Mouse (Mus musculus) midbrain, postnatal 0 days (tissue): ENCODE measurements around the gene Adcy6. TPM values are rescaled to one million over a fixed set of nuclear protein-coding genes. Genes with fewer than 3 reads are reported as not detected.

Experiments used
- ATAC-seq: fragments of 200-750 bp; cut with Nextera tagmentation; 2 replicates; pipeline ENCODE4 v1.8.0; 2017; ENCODE audit warnings: moderate number of reproducible peaks, mild to moderate bottlenecking, moderate TSS enrichment, moderate library complexity; ENCODE audit not compliant: low FRiP score
- DNase-seq: peaks from one replicate; pipeline ENCODE4 v3.0.0-alpha.2; 2015; ENCODE audit warnings: low spot score
- H3K27ac ChIP-seq: fragments of 300-500 bp; sonication (generic); 2 replicates; pipeline ENCODE4 v1.5.1; 2014; ENCODE audit warnings: low read depth, mild to moderate bottlenecking, low read length, mixed read lengths
- H3K27me3 ChIP-seq: fragments of 300-500 bp; sonication (generic); 2 replicates; pipeline ENCODE4 v1.6.1; 2014; ENCODE audit warnings: low read length, control low read depth, mixed read lengths; ENCODE audit not compliant: insufficient read depth
- H3K36me3 ChIP-seq: fragments of 300-500 bp; sonication (generic); 2 replicates; pipeline ENCODE4 v1.6.1; 2014; ENCODE audit warnings: low read length, control low read depth, mixed read lengths; ENCODE audit not compliant: insufficient read depth
- H3K4me1 ChIP-seq: fragments of 300-500 bp; sonication (generic); 2 replicates; pipeline ENCODE4 v1.6.1; 2014; ENCODE audit warnings: mild to moderate bottlenecking, control low read depth, antibody characterized with exemption, low read length, mixed read lengths; ENCODE audit not compliant: insufficient read depth
- H3K4me2 ChIP-seq: fragments of 300-500 bp; sonication (generic); 2 replicates; pipeline ENCODE4 v1.6.1; 2014; ENCODE audit warnings: low read depth, mild to moderate bottlenecking, low read length, mixed read lengths; ENCODE audit not compliant: poor library complexity, severe bottlenecking
- H3K4me3 ChIP-seq: fragments of 300-500 bp; sonication (generic); 2 replicates; pipeline ENCODE4 v1.5.1; 2014; ENCODE audit warnings: low read depth, mild to moderate bottlenecking, low read length, moderate library complexity
- H3K9ac ChIP-seq: fragments of 300-500 bp; sonication (generic); replicated peaks from 2 replicates; pipeline ENCODE4 v1.6.1; 2014; ENCODE audit warnings: mild to moderate bottlenecking, low read length, moderate library complexity, mixed read lengths; ENCODE audit not compliant: poor library complexity, severe bottlenecking
- H3K9me3 ChIP-seq: fragments of 300-500 bp; sonication (generic); 2 replicates; pipeline ENCODE4 v1.6.1; 2016; ENCODE audit warnings: low read length, control low read depth
- CTCF ChIP-seq: IDR thresholded peaks from 2 replicates; pipeline ENCODE4 v1.5.1; 2016; ENCODE audit warnings: antibody characterized with exemption, mild to moderate bottlenecking
- WGBS: fragments of 180-500 bp; shearing (Covaris S2); extraction: QIAGEN DNeasy Blood & Tissue Kit; methylation state at CpG from one replicate; pipeline ENCODE4 v1.1.7; 2014; 5-methylcytosine and 5-hydroxymethylcytosine counted together
- polyA plus RNA-seq: library from polyadenylated mRNA; unstranded; fragments of >200 nt; fragmentation: Nextera tagmentation; extraction: Ambion mirVana; gene quantifications from 2 replicates; pipeline ENCODE4 v1.2.1, GENCODE M21; 2015
- total RNA-seq: library from RNA; depleted of rRNA; stranded (reverse); fragments of >200 nt; gene quantifications from 2 replicates; pipeline ENCODE4 v1.2.3, GENCODE M21; 2014; rRNA removed

Gene Adcy6
- total RNA-seq = 38.0 and 40.3 TPM in 2 replicates
- polyA plus RNA-seq = 5.5 and 7.2 TPM in 2 replicates

- H3K36me3 ChIP-seq = no peaks in the 10 kb centered on the region
- H3K4me3 ChIP-seq = peak within 1 kb of the TSS; percentile 92
- peak within 1 kb of the TSS; percentile 86 for H3K9ac ChIP-seq
- no peaks in the 10 kb centered on the region for H3K9me3 ChIP-seq
- peak within 1 kb of the TSS; percentile 77 for H3K27ac ChIP-seq
- peaks cover 12% of the 10 kb centered on the region for H3K4me1 ChIP-seq
- ATAC-seq (peak; percentile 85), DNase-seq (peak; percentile 87)
- H3K4me2 ChIP-seq = peak within 1 kb of the TSS; percentile 93
- no peaks in the 10 kb centered on the region for H3K27me3 ChIP-seq
- WGBS = 1% methylated on average over 35 of the region's 75 CpGs
- TF ChIP-seq CTCF = no peak
Measured at GRCm38 (mm10) chr15:98609331-98610130, at the start of gene Adcy6. Adcy6 (minus strand) TSS chr15:98610076.

GRCm38 (mm10) chr15:98656982-98657751 is 47.3 kb upstream of the Adcy6 start:
- TF ChIP-seq CTCF = peak; percentile 33
- H3K4me2 ChIP-seq = no peak overlapping the region
- H3K4me1 ChIP-seq = no peaks in the 10 kb centered on the region
- ATAC-seq (no peak), DNase-seq (no peak)
- no peak overlapping the region for H3K4me3 ChIP-seq
- no peaks in the 10 kb centered on the region for H3K9me3 ChIP-seq
- H3K9ac ChIP-seq = no peak overlapping the region
- H3K36me3 ChIP-seq = peaks cover 45% of the 10 kb centered on the region
- H3K27ac ChIP-seq = no peak overlapping the region
- no peaks in the 10 kb centered on the region for H3K27me3 ChIP-seq
- WGBS = 90% methylated on average over 15 of the region's 15 CpGs

GRCm38 (mm10) chr15:98652174-98652573 is 42.3 kb upstream of the Adcy6 start:
- Histone ChIP-seq H3K27ac (no peak overlapping the region), H3K4me1 (no peaks in the 10 kb centered on the region), H3K27me3 (no peaks in the 10 kb centered on the region), H3K4me3 (no peak overlapping the region), H3K4me2 (no peak overlapping the region), H3K9ac (no peak overlapping the region), H3K9me3 (no peaks in the 10 kb centered on the region), H3K36me3 (peaks cover 76% of the 10 kb centered on the region)
- DNase-seq (no peak), ATAC-seq (no peak)
- no peak for TF ChIP-seq CTCF
- 96% methylated on average over 8 of the region's 8 CpGs for WGBS

- Histone ChIP-seq H3K36me3 (peaks cover 76% of the 10 kb centered on the region), H3K4me3 (no peak overlapping the region), H3K27me3 (no peaks in the 10 kb centered on the region), H3K4me2 (no peak overlapping the region), H3K4me1 (no peaks in the 10 kb centered on the region), H3K9me3 (no peaks in the 10 kb centered on the region), H3K27ac (no peak overlapping the region), H3K9ac (no peak overlapping the region)
- ATAC-seq = no peak
- WGBS = 88% methylated on average over 15 of the region's 15 CpGs
- no peak for TF ChIP-seq CTCF
- no peak for DNase-seq
Measured at GRCm38 (mm10) chr15:98651431-98651830, 41.6 kb upstream of the Adcy6 start.

GRCm38 (mm10) chr15:98648071-98648470 is 38.2 kb upstream of the Adcy6 start:
- TF ChIP-seq CTCF = no peak
- Histone ChIP-seq H3K4me2 (no peak overlapping the region), H3K4me3 (no peak overlapping the region), H3K4me1 (no peaks in the 10 kb centered on the region), H3K27me3 (no peaks in the 10 kb centered on the region), H3K9me3 (no peaks in the 10 kb centered on the region), H3K27ac (no peak overlapping the region), H3K9ac (no peak overlapping the region), H3K36me3 (peaks cover 89% of the 10 kb centered on the region)
- DNase-seq (no peak), ATAC-seq (no peak)
- WGBS = 93% methylated on average over 3 of the region's 3 CpGs

GRCm38 (mm10) chr15:98647308-98647707 is 37.4 kb upstream of the Adcy6 start:
- no peak overlapping the region for H3K4me2 ChIP-seq
- H3K27ac ChIP-seq = no peak overlapping the region
- H3K27me3 ChIP-seq = no peaks in the 10 kb centered on the region
- H3K4me1 ChIP-seq = no peaks in the 10 kb centered on the region
- H3K4me3 ChIP-seq = no peak overlapping the region
- ATAC-seq = no peak
- no peaks in the 10 kb centered on the region for H3K9me3 ChIP-seq
- H3K9ac ChIP-seq = no peak overlapping the region
- 86% methylated on average over 10 of the region's 10 CpGs for WGBS
- no peak for DNase-seq
- peaks cover 89% of the 10 kb centered on the region for H3K36me3 ChIP-seq
- no peak for TF ChIP-seq CTCF
